Mouse (Mus musculus): Measurements from ENCODE around the gene Morn2.

DNA sequence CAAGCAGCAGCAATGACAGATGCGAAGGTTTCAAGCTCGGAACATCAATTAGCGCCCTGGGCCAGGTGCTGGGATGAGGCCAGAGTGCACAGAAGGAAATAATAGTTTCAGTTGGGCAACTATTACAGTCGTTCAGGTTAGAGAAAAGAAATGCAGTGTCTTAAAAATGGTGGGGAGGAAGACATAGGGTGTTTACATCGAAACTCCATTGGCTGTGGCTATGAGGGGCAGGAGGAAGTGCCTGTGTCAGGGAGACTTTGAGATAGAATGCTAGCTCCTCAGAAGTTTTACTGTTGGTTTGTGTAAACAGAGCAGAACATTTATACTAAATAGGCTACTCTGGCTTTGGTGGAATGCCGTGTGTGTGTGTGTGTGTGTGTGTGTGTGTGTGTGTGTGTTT, 2.0 kb upstream of the Morn2 start:
- no peak for TF ChIP-seq CTCF (IDR thresholded peaks at IDR 0.05; ENCODE audit: low read depth)
- no peak for TF ChIP-seq EP300 (IDR thresholded peaks at IDR 0.05; ENCODE audit: low read depth)
